Mouse (Mus musculus) CH12.LX (cell line): Measurements from ENCODE around the gene Chrd. TPM values are rescaled to one million over a fixed set of nuclear protein-coding genes. Genes with fewer than 3 reads are reported as not detected.

Experiments
- DNase-seq: peaks from one replicate; pipeline ENCODE4 v3.0.0-alpha.2; 2013; ENCODE audit errors: extremely low read depth
- H3K27ac ChIP-seq: 2 replicates; pipeline ENCODE4 v1.5.1; 2012; ENCODE audit warnings: low read depth, mild to moderate bottlenecking, control low read depth, moderate library complexity; ENCODE audit not compliant: insufficient read depth
- H3K27me3 ChIP-seq: replicated peaks from 2 replicates; pipeline ENCODE3; 2012; ENCODE audit warnings: inconsistent platforms
- H3K36me3 ChIP-seq, 2 experiments: replicated peaks in 1 of 2; 2 replicates each; pipeline versions ENCODE3 to v1.6.1; 2012; ENCODE audit warnings: inconsistent platforms in 1 of 2, low read length in 1 of 2, mild to moderate bottlenecking in 1 of 2, mixed read lengths in 1 of 2, moderate library complexity in 1 of 2; ENCODE audit not compliant: control insufficient read depth in 1 of 2, insufficient read depth in 1 of 2
- H3K4me1 ChIP-seq, 2 experiments: 2 replicates each; pipeline ENCODE4 v1.6.1; 2012; ENCODE audit warnings: inconsistent platforms in 1 of 2, moderate library complexity in 1 of 2; ENCODE audit not compliant: insufficient read depth in 2 of 2, control insufficient read depth in 1 of 2
- H3K4me2 ChIP-seq: 2 replicates; pipeline ENCODE4 v1.6.1; 2012; ENCODE audit warnings: low read depth, mild to moderate bottlenecking, control low read depth; ENCODE audit not compliant: poor library complexity, insufficient read depth, severe bottlenecking
- H3K4me3 ChIP-seq, 3 experiments: fragments of 150-350 bp in 1 of 3; sonication (generic) in 1 of 3; replicated peaks in 1 of 3; 2 replicates each; pipeline versions ENCODE3 to v1.5.1; 2011 to 2012; ENCODE audit warnings: low read depth in 2 of 3, low read length in 2 of 3, mild to moderate bottlenecking in 2 of 3, moderate library complexity in 2 of 3, control low read depth in 1 of 3, improper control_type of control experiment in 1 of 3, inconsistent platforms in 1 of 3, mixed read lengths in 1 of 3; ENCODE audit not compliant: poor library complexity in 1 of 3
- H3K79me2 ChIP-seq: replicated peaks from 2 replicates; pipeline ENCODE4 v1.6.1; 2012; ENCODE audit warnings: mild to moderate bottlenecking, moderate library complexity; ENCODE audit not compliant: control insufficient read depth, poor library complexity, insufficient read depth, severe bottlenecking; ENCODE audit errors: extremely low read depth
- H3K9ac ChIP-seq: 2 replicates; pipeline ENCODE4 v1.6.1; 2012; ENCODE audit warnings: low read depth, mild to moderate bottlenecking, control low read depth, moderate library complexity; ENCODE audit not compliant: insufficient read depth
- H3K9me3 ChIP-seq: replicated peaks from 2 replicates; pipeline ENCODE3; 2012; ENCODE audit warnings: low read length, inconsistent platforms, mixed read lengths
- CHD1 ChIP-seq: IDR thresholded peaks from 2 replicates; pipeline ENCODE4 v1.6.1; 2012; ENCODE audit warnings: low read depth, low read length, improper control_type of control experiment, inconsistent platforms
- CHD2 ChIP-seq: IDR thresholded peaks from 2 replicates; pipeline ENCODE4 v1.6.1; 2011; ENCODE audit warnings: low read length, improper control_type of control experiment
- CTCF ChIP-seq, 2 experiments: IDR thresholded peaks in 1 of 2; conservative IDR thresholded peaks in 1 of 2; 2 replicates each; pipeline ENCODE4 v1.5.1; 2011 to 2012; ENCODE audit warnings: low read depth in 2 of 2, low read length in 2 of 2, improper control_type of control experiment in 1 of 2, inconsistent platforms in 1 of 2, mild to moderate bottlenecking in 1 of 2, moderate library complexity in 1 of 2
- E2F4 ChIP-seq: IDR thresholded peaks from 2 replicates; pipeline ENCODE4 v1.6.1; 2011; ENCODE audit warnings: low read depth, low read length, improper control_type of control experiment; ENCODE audit not compliant: insufficient replicate concordance
- ELF1 ChIP-seq: IDR thresholded peaks from 2 replicates; pipeline ENCODE4 v1.6.1; 2014; ENCODE audit warnings: low read depth, mild to moderate bottlenecking, inconsistent platforms, low read length, improper control_type of control experiment
- EP300 ChIP-seq: IDR thresholded peaks from 2 replicates; pipeline ENCODE4 v1.6.1; 2011; ENCODE audit warnings: low read length, improper control_type of control experiment
- ETS1 ChIP-seq: conservative IDR thresholded peaks from 2 replicates; pipeline ENCODE4 v1.6.1; 2012; ENCODE audit warnings: low read depth, mild to moderate bottlenecking, inconsistent platforms, low read length, improper control_type of control experiment, moderate library complexity
- GABPA ChIP-seq: IDR thresholded peaks from 2 replicates; pipeline ENCODE4 v1.6.1; 2012; ENCODE audit warnings: low read depth, low read length, improper control_type of control experiment, inconsistent platforms; ENCODE audit not compliant: insufficient replicate concordance
- HCFC1 ChIP-seq: IDR thresholded peaks from 2 replicates; pipeline ENCODE4 v1.6.1; 2012; ENCODE audit warnings: low read depth, mild to moderate bottlenecking, inconsistent platforms, low read length, improper control_type of control experiment
- IRF4 ChIP-seq: IDR thresholded peaks from 2 replicates; pipeline ENCODE4 v1.6.1; 2014; ENCODE audit warnings: low read depth, mild to moderate bottlenecking, inconsistent platforms, low read length, improper control_type of control experiment
- JUN ChIP-seq: IDR thresholded peaks from 2 replicates; pipeline ENCODE4 v1.6.1; 2011; ENCODE audit warnings: low read depth, mild to moderate bottlenecking, low read length, improper control_type of control experiment, moderate library complexity; ENCODE audit not compliant: insufficient read depth
- KAT2A ChIP-seq: IDR thresholded peaks from 2 replicates; pipeline ENCODE4 v1.6.1; 2012; ENCODE audit warnings: low read length, improper control_type of control experiment, inconsistent platforms; ENCODE audit not compliant: insufficient replicate concordance
- MAZ ChIP-seq: IDR thresholded peaks from 2 replicates; pipeline ENCODE4 v1.6.1; 2012; ENCODE audit warnings: low read depth, mild to moderate bottlenecking, inconsistent platforms, low read length, improper control_type of control experiment, moderate library complexity
- MEF2A ChIP-seq: IDR thresholded peaks from 2 replicates; pipeline ENCODE4 v1.6.1; 2014; ENCODE audit warnings: low read depth, mild to moderate bottlenecking, inconsistent platforms, low read length, improper control_type of control experiment, borderline replicate concordance
- MXI1 ChIP-seq: IDR thresholded peaks from 2 replicates; pipeline ENCODE4 v1.6.1; 2011; ENCODE audit warnings: mild to moderate bottlenecking, low read depth, low read length, improper control_type of control experiment
- MYC ChIP-seq: IDR thresholded peaks from 2 replicates; pipeline ENCODE4 v1.6.1; 2011; ENCODE audit warnings: low read depth, mild to moderate bottlenecking, improper control_type of control experiment, low read length
- NELFE ChIP-seq: IDR thresholded peaks from 2 replicates; pipeline ENCODE4 v1.6.1; 2011; ENCODE audit warnings: low read depth, low read length, improper control_type of control experiment
- PAX5 ChIP-seq: IDR thresholded peaks from 2 replicates; pipeline ENCODE4 v1.6.1; 2012; ENCODE audit warnings: low read length, inconsistent platforms, mixed read lengths
- POLR2A ChIP-seq: IDR thresholded peaks from 2 replicates; pipeline ENCODE4 v1.6.1; 2011; ENCODE audit warnings: low read depth, mild to moderate bottlenecking, improper control_type of control experiment, low read length
- POLR2AphosphoS2 ChIP-seq: IDR thresholded peaks from 2 replicates; pipeline ENCODE4 v1.6.1; 2011; ENCODE audit warnings: low read depth, low read length, improper control_type of control experiment
- RAD21 ChIP-seq: IDR thresholded peaks from 2 replicates; pipeline ENCODE4 v1.6.1; 2011; ENCODE audit warnings: low read depth, mild to moderate bottlenecking, low read length, improper control_type of control experiment, moderate library complexity
- SIN3A ChIP-seq: IDR thresholded peaks from 2 replicates; pipeline ENCODE4 v1.6.1; 2012; ENCODE audit warnings: low read length, improper control_type of control experiment, inconsistent platforms
- SMC3 ChIP-seq: IDR thresholded peaks from 2 replicates; pipeline ENCODE4 v1.6.1; 2011; ENCODE audit warnings: low read depth, low read length, improper control_type of control experiment
- TCF12 ChIP-seq: IDR thresholded peaks from 2 replicates; pipeline ENCODE4 v1.6.1; 2014; ENCODE audit warnings: low read depth, mild to moderate bottlenecking, inconsistent platforms, low read length, improper control_type of control experiment
- UBTF ChIP-seq: IDR thresholded peaks from 2 replicates; pipeline ENCODE4 v1.6.1; 2012; ENCODE audit warnings: low read depth, mild to moderate bottlenecking, inconsistent platforms, low read length, improper control_type of control experiment, moderate library complexity
- USF1 ChIP-seq: IDR thresholded peaks from 2 replicates; pipeline ENCODE4 v1.6.1; 2014; ENCODE audit warnings: low read depth, mild to moderate bottlenecking, inconsistent platforms, low read length, improper control_type of control experiment
- USF2 ChIP-seq: conservative IDR thresholded peaks from 2 replicates; pipeline ENCODE4 v1.6.1; 2011; ENCODE audit warnings: low read depth, low read length, improper control_type of control experiment
- ZKSCAN1 ChIP-seq: IDR thresholded peaks from 2 replicates; pipeline ENCODE4 v1.6.1; 2012; ENCODE audit warnings: low read depth, inconsistent platforms, low read length, improper control_type of control experiment, borderline replicate concordance
- ZNF384 ChIP-seq: IDR thresholded peaks from 2 replicates; pipeline ENCODE4 v1.6.1; 2012; ENCODE audit warnings: low read depth, low read length, improper control_type of control experiment, inconsistent platforms
- dilution Hi-C: fragments of 300-500 bp; cut with MboI; formaldehyde crosslinking; loops from 2 replicates; pipeline ENCODE4 v1.14.3; 2020; ENCODE audit warnings: low sequenced_read_pairs; ENCODE audit not compliant: extremely low pct_unique_long_range_greater_than_20kb, extremely low pct_ligation_motif_present
- in situ Hi-C: fragments of 300-500 bp; cut with MboI; formaldehyde crosslinking; loops from 3 replicates; pipeline ENCODE4 v1.14.3; 2019; ENCODE audit warnings: low sequenced_read_pairs, low pct_ligation_motif_present, low pct_unique_long_range_greater_than_20kb, mixed read lengths
- polyA plus RNA-seq: library from polyadenylated mRNA; unstranded; fragments of >175 nt; gene quantifications from 2 replicates; pipeline ENCODE4 v1.2.1, GENCODE M21; 2012; ENCODE audit warnings: low read depth; ENCODE audit not compliant: insufficient read length
- total RNA-seq, 2 experiments: library from RNA; depleted of rRNA; stranded (reverse); fragments of 300-350 nt in 1 of 2; fragments of >200 nt in 1 of 2; gene quantifications; 2 replicates each; pipeline ENCODE4 v1.2.3; 2012 to 2014

Gene Chrd
- total and polyA plus RNA-seq, 3 experiments: not detected

GRCm38 (mm10) chr16:20716841-20717180 is 16.1 kb upstream of the Chrd start:
- dilution Hi-C loops (no loop called here), in situ Hi-C loops (loop anchor here (5.0 to 10.0 kb wide), 2 partner anchors 45 to 178 kb away; no protein-coding TSS in a partner anchor)
- H3K27ac ChIP-seq: peak overlapping the region; percentile 19
- H3K27me3 ChIP-seq: peaks cover 11% of the 10 kb centered on the region
- TF ChIP-seq IRF4 (0 out of 2 replicates have a peak, but pooled peaks have one; percentile 23), RAD21 (no peak), POLR2A (no peak), TCF12 (0 out of 2 replicates have a peak, but pooled peaks have one; percentile 27), MXI1 (no peak), PAX5 (no peak), CTCF (conservative IDR thresholded peaks at IDR 0.05 in 1 of 2, IDR thresholded peaks at IDR 0.05 in 1 of 2; ENCODE audit: low read depth in 2 of 2, low read length in 2 of 2) (peak in 1 of 2 experiments; percentile 39; a peak in 2 of 4 replicates), SMC3 (0 out of 2 replicates have a peak, but pooled peaks have one; percentile 2)
- H3K9me3 ChIP-seq: no peaks in the 10 kb centered on the region
- peaks cover 14 to 30% of the 10 kb centered on the region in 2 experiments for H3K36me3 ChIP-seq
- H3K4me1 ChIP-seq: peaks cover 7 to 27% of the 10 kb centered on the region in 2 experiments; a peak in 3 of 4 replicates
- peak overlapping the region; percentile 36; the same call in 1 of the 2 replicates for H3K9ac ChIP-seq
- peaks cover 10% of the 10 kb centered on the region for H3K79me2 ChIP-seq
- no peak for DNase-seq
- H3K4me2 ChIP-seq: peak overlapping the region; percentile 98
- peak overlapping the region; percentile 49 to 88 (median 59) for H3K4me3 ChIP-seq

GRCm38 (mm10) chr16:20717181-20717977 is 15.5 kb upstream of the Chrd start, which contains the start of the genes Polr2h and Clcn2:
TSS of gene Polr2h (plus strand) at chr16:20717665.
TSS of gene Clcn2 (minus strand) at chr16:20717746.
- dilution Hi-C loops: no loop called here
- no peak for TF ChIP-seq CHD2
- TF ChIP-seq POLR2A: peak; percentile 94
- peak; percentile 47 for TF ChIP-seq IRF4
- peak; percentile 93 for TF ChIP-seq NELFE
- TF ChIP-seq MXI1: peak; percentile 98
- no peak; the same call in 1 of the 2 replicates for TF ChIP-seq USF2
- TF ChIP-seq MYC: peak; percentile 95
- TF ChIP-seq ZNF384: no peak
- peak; percentile 94 for TF ChIP-seq ELF1
- no peak for TF ChIP-seq JUN
- peak; percentile 87 for TF ChIP-seq HCFC1
- peak; percentile 77; the same call in 1 of the 2 replicates for TF ChIP-seq MEF2A
- no peak for TF ChIP-seq E2F4
- peak; percentile 26; the same call in 1 of the 2 replicates for TF ChIP-seq ETS1
- TF ChIP-seq UBTF: peak; percentile 78; the same call in 1 of the 2 replicates
- TF ChIP-seq EP300: no peak
- TF ChIP-seq SMC3: peak; percentile 33; the same call in 1 of the 2 replicates
- peak; percentile 76; the same call in 1 of the 2 replicates for TF ChIP-seq KAT2A
- no peak; the same call in 1 of the 2 replicates for TF ChIP-seq GABPA
- TF ChIP-seq ZKSCAN1: no peak
- peak; percentile 87 for TF ChIP-seq POLR2AphosphoS2
- peak; percentile 34 for TF ChIP-seq SIN3A
- no peak for TF ChIP-seq CHD1
- TF ChIP-seq MAZ: peak; percentile 79
- no peak for TF ChIP-seq PAX5
- TF ChIP-seq USF1: peak; percentile 62
- TF ChIP-seq TCF12: peak; percentile 40; the same call in 1 of the 2 replicates

More at GRCm38 (mm10) chr16:20717181-20717977, 15.5 kb upstream of the Chrd start, which contains the start of the genes Polr2h and Clcn2:
- Histone ChIP-seq H3K27me3 (peaks cover 11% of the 10 kb centered on the region), H3K27ac (peak within 1 kb of the TSS; percentile 76), H3K4me2 (peak within 1 kb of the TSS; percentile 98), H3K9ac (peak within 1 kb of the TSS; percentile 76), H3K4me1 (peaks cover 7 to 28% of the 10 kb centered on the region in 2 experiments; a peak in 3 of 4 replicates), H3K9me3 (no peaks in the 10 kb centered on the region), H3K36me3 (peaks cover 19 to 30% of the 10 kb centered on the region in 2 experiments), H3K79me2 (peaks cover 10% of the 10 kb centered on the region), H3K4me3 (peak within 1 kb of the TSS; percentile 59 to 96 (median 88))
- in situ Hi-C loops: loop anchor here (5.0 to 10.0 kb wide), 2 partner anchors 45 to 177 kb away; no protein-coding TSS in a partner anchor
- peak; percentile 100 for DNase-seq
